Mouse (Mus musculus) R1 (cell line): ENCODE results near the gene Irgc1.
A peak's percentile ranks its signal among the peaks of the same experiment; 100 is the strongest.
"Not testable (repeated sequence)": the region's sequence is repeated elsewhere in the genome, so short reads cannot be mapped to it uniquely, and the experiment has no call there.

Experiments used
- DNase-seq: peaks from one replicate; pipeline ENCODE4 v3.0.0-alpha.2; 2018; ENCODE audit warnings: low read depth, low spot score

Gene Irgc1

GRCm38 (mm10) chr7:24400489-24400888 lies 51.6 kb downstream of the Irgc1 start:
- not testable (repeated sequence) for DNase-seq

- no peak for DNase-seq
Observed at GRCm38 (mm10) chr7:24400082-24400452, 52.0 kb downstream of the Irgc1 start.

DNA sequence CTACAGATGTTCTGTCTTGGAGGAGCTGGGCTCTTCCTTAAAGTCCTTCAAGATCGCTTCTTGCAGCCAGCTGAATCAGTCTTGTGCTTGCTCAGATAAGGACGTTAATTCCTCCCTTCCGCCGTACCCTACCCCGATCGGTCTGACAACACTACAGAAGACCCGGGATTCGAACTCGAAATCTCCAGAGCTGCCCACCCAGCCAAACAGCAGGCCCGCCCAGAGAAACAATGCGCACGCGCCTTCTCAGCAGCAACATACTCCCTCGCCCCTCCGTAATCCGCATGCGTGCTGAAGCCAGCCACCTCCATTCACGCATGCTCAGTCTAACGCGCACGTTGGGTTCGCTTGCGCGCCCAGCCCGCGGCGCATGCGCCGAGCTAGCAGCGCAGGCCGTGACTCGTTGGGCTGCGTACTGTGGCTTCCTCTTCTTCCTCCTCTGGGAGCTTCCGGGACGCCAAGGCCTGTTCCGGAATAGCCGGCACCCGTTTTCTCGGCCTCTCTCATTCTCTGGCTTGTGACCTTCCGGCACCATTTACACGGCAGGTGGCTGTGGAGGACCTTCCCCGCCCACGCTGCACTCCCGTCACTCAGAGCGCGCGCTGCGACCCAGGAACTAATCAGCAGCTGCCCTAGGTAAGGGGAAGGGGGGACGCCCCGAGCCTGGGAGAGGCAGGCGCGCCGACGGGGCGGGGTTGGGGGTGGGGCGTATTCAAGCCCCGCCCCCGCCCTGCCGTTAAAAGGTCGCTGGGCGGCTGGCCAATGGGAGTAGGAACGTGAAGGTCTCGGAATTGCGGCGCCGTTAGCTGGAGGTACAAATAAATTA lies 52.6 kb downstream of the Irgc1 start, which contains the start of gene Smg9:
Smg9 (plus strand) TSS at position 364 of the 826 bp plus-strand sequence.
- peak; percentile 99 for DNase-seq

- no peak for DNase-seq
Observed at GRCm38 (mm10) chr7:24398364-24398913, 53.7 kb downstream of the Irgc1 start.

DNA sequence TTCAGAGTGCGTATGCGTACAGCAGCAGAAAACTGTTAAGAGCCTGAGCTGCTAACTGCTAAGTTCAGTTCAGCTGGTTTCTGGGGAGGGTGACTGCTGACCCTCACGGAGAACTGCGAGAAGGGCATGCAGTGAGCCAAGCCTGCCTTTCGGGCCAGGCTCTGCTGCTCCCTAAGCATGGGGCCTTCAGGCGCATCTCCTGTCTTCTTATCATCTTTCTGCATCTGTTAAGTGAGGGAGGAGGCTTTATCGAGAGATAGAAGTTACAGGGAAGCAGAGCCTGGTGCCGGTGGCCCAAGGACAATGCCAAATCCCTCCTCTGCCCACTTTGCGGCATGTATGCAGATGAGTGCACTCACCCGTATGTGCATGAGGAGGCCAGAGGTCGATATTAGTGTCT lies 55.3 kb downstream of the Irgc1 start:
- DNase-seq = no peak

GRCm38 (mm10) chr7:24394475-24395161 lies 57.5 kb downstream of the Irgc1 start:
- no peak for DNase-seq

GRCm38 (mm10) chr7:24394054-24394453 lies 58.0 kb downstream of the Irgc1 start:
- DNase-seq = no peak

DNA sequence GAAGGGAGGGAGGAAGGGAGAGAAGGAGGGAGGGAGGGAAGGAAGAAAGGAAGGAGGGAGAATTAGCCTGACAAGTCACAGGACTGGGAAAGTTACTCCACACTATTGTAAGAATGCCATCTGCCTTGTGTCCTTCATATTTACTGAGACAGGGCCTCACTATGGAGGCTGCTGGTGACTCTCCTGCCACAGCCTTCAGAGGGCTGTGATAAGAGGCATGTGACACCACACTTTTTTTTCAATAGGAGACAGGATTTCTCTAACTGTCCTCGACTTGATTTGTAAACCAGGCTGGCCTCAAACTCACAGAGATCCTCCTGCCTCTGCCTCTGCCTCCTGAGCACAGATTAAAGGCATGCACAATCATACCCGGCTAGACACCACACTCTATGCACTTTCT lies 60.4 kb downstream of the Irgc1 start:
- DNase-seq = no peak

DNA sequence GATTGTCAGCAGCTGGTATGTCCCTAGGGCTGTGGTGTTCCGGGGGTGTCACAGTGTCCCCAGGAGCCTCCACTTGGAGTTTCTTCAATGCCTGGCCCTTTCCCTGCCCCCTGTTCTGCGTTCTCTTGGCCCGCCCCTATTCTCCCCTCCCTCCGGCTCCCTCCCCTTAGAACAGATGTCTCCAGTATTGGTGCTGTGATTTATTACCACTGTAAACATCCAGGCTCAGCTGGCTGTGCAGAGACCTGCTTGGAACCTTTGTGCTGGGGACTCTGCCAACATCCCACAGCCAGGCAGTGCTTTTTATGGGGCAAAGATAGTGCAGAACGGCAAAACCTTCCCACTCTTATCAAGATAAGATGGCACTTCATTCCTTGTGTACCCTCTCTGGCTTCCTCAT lies 61.0 kb downstream of the Irgc1 start:
- DNase-seq = no peak

- DNase-seq = no peak
Observed at GRCm38 (mm10) chr7:24390512-24390911, 61.6 kb downstream of the Irgc1 start.

DNA sequence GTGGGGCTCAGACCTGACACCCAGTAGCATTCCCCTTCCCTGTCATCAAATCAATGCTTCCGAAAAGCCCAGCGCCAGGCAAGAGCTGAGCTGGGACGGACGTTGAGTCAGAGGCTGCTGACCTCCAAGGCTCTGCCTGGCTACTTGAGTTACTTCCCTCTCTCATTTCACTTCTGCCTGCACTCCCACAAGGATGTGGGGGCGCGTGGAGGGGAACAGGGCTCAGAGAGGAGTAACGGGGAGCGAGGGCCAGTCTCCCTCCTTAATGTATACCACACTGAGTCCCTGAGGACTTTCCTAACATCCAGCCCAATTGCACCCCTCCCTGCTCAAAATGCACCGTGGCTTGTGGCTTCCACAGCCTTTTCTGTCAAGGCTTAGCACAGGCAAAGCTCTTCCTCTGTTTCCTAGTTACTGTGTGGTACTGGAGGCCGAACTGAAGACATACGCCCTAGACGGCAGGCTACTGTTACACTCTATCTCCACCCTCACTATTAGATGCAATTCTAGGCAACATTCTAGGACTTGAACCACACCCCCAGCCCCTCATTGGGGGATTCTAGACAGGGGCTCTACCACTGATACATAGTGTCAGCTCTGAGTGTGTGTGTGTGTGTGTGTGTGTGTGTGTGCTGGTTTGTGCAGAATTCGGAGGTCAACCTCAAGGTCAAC lies 62.4 kb downstream of the Irgc1 start:
- no peak for DNase-seq

GRCm38 (mm10) chr7:24387059-24387556 lies 65.0 kb downstream of the Irgc1 start:
- no peak for DNase-seq

DNA sequence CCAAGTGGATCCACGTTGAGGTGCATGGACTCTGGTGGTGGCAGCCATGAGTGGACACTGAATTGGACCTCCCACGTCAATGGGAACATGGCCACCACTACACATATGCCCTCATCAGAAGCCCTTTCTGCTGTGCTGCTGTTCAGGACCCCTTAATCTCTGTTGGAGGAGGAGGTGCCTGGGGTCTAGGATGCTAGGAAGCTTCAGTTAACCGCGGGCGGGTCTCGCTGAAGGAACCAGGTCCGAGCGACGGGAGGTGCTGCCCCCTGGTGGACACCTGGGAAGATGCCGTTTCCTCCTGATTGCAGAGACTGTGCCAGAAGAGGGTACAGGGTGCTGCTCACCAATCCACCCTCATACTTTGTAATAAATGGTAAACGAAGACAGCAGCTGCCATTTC lies 67.3 kb downstream of the Irgc1 start:
- peak; percentile 77 for DNase-seq

- DNase-seq = no peak
Observed at GRCm38 (mm10) chr7:24384070-24384469, 68.0 kb downstream of the Irgc1 start.

DNA sequence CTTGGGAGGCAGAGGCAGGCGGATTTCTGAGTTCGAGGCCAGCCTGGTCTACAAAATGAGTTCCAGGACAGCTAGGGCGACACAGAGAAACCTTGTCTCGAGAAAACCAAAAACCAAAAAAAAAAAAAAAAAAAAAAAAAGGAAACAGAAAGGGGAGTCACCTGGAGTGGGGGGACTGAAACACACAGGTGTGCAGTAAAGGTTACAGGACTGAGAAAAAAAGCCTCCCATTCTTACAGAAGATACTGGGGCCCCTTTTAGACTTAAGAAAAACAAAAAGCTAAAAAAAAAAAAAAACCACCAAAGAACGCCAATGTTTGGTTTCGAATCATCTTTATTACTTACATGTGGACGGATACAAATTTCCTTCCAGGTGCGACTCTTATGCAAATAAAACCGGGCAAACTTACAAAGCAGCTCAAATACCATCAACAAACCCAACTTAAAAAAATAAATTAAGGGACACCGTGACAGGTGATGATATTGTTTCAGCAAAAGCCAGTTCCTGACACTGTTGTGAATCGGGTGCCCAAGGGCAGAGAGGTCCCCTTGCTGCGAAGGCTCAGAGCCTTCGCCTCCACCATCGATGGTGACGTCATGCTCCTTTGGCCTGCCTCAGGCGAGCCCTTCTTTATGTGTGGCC lies 69.2 kb downstream of the Irgc1 start:
- no peak for DNase-seq
